Mouse (Mus musculus): ENCODE data around the gene Btn2a2.

- TF ChIP-seq POLR2A (IDR thresholded peaks at IDR 0.05; ENCODE audit: low read depth, low read length) = no peak
- no peak for TF ChIP-seq CTCF (IDR thresholded peaks at IDR 0.05; ENCODE audit: extremely low read depth, insufficient read depth, insufficient read length, insufficient replicate concordance)
Observed at GRCm38 (mm10) chr13:23446498-23446952, 42.1 kb downstream of the Btn2a2 start.

Data from spleen, adult 2 months (tissue).